Mouse (Mus musculus) macrophage (primary cell): ENCODE results near the gene Mettl1. TPM values are rescaled to one million over a fixed set of nuclear protein-coding genes. Genes with fewer than 3 reads are reported as not detected.

Source experiments
- H3K27ac ChIP-seq: fragments of 350-480 bp; formaldehyde crosslinking; 2 replicates; pipeline ENCODE4 v1.9.0; 2021
- H3K36me3 ChIP-seq: fragments of 350-480 bp; formaldehyde crosslinking; 2 replicates; pipeline ENCODE4 v1.9.0; 2021; ENCODE audit errors: inconsistent target
- H3K4me3 ChIP-seq: fragments of 350-480 bp; formaldehyde crosslinking; 2 replicates; pipeline ENCODE4 v1.9.0; 2021; ENCODE audit errors: inconsistent target
- H3K79me2 ChIP-seq: fragments of 350-480 bp; formaldehyde crosslinking; 2 replicates; pipeline ENCODE4 v1.9.0; 2021; ENCODE audit errors: inconsistent target
- WGBS: methylation state at CpG from one replicate; pipeline ENCODE4 v1.1.7; 2026; ENCODE audit warnings: inconsistent platforms; ENCODE audit not compliant: missing documents; 5-methylcytosine and 5-hydroxymethylcytosine counted together
- polyA plus RNA-seq: library from polyadenylated mRNA; stranded (reverse); fragments of 250-400 nt; gene quantifications from 3 replicates; pipeline ENCODE4 v1.2.4, GENCODE M21; 2018; ENCODE audit warnings: inconsistent platforms

Mettl1 gene
- polyA plus RNA-seq, 1 experiment from 2014 or later: 4.6 TPM

- Histone ChIP-seq H3K36me3 (no peaks in the 10 kb centered on the region), H3K79me2 (no peaks in the 10 kb centered on the region; the same call in 1 of the 2 replicates), H3K4me3 (no peak overlapping the region), H3K27ac (no peak overlapping the region)
- 95% methylated on average over 49 of the region's 70 CpGs for WGBS
These were observed 38.6 kb downstream of the Mettl1 start for GRCm38 (mm10) chr10:127079665-127080391.

GRCm38 (mm10) chr10:127080901-127081780 is 39.9 kb downstream of the Mettl1 start:
- Histone ChIP-seq H3K27ac (no peak overlapping the region), H3K4me3 (no peak overlapping the region), H3K36me3 (no peaks in the 10 kb centered on the region), H3K79me2 (no peaks in the 10 kb centered on the region; the same call in 1 of the 2 replicates)
- WGBS: 86% methylated on average over 38 of the region's 48 CpGs

- Histone ChIP-seq H3K27ac (no peak overlapping the region), H3K36me3 (no peaks in the 10 kb centered on the region), H3K4me3 (no peak overlapping the region), H3K79me2 (no peaks in the 10 kb centered on the region; the same call in 1 of the 2 replicates)
- WGBS: 79% methylated on average over 8 of the region's 8 CpGs
These were observed 40.9 kb downstream of the Mettl1 start for GRCm38 (mm10) chr10:127081996-127082620.

GRCm38 (mm10) chr10:127083292-127083914 is 42.2 kb downstream of the Mettl1 start:
- Histone ChIP-seq H3K4me3 (no peak overlapping the region), H3K27ac (no peak overlapping the region), H3K79me2 (no peaks in the 10 kb centered on the region), H3K36me3 (no peaks in the 10 kb centered on the region)
- WGBS: 81% methylated on average over 7 of the region's 8 CpGs

- 87% methylated on average over 5 of the region's 5 CpGs for WGBS
- no peaks in the 10 kb centered on the region for H3K36me3 ChIP-seq
These were observed 42.7 kb downstream of the Mettl1 start for GRCm38 (mm10) chr10:127083915-127084306.

GRCm38 (mm10) chr10:127085052-127085451 is 43.8 kb downstream of the Mettl1 start:
- no peak overlapping the region for H3K27ac ChIP-seq
- H3K4me3 ChIP-seq: no peak overlapping the region
- no peaks in the 10 kb centered on the region for H3K36me3 ChIP-seq
- H3K79me2 ChIP-seq: no peaks in the 10 kb centered on the region
- WGBS: 96% methylated on average over 9 of the region's 9 CpGs

More at GRCm38 (mm10) chr10:127083915-127084306, 42.7 kb downstream of the Mettl1 start:
- Histone ChIP-seq H3K4me3 (no peak overlapping the region), H3K79me2 (no peaks in the 10 kb centered on the region), H3K27ac (no peak overlapping the region)

- 87% methylated on average over 6 of the region's 6 CpGs for WGBS
- Histone ChIP-seq H3K27ac (no peak overlapping the region), H3K4me3 (no peak overlapping the region), H3K79me2 (no peaks in the 10 kb centered on the region), H3K36me3 (no peaks in the 10 kb centered on the region)
These were observed 44.4 kb downstream of the Mettl1 start for GRCm38 (mm10) chr10:127085633-127086032.

GRCm38 (mm10) chr10:127090560-127091411 is 49.6 kb downstream of the Mettl1 start:
- WGBS: 94% methylated on average over 54 of the region's 57 CpGs
- peaks cover 10% of the 10 kb centered on the region for H3K36me3 ChIP-seq
- H3K4me3 ChIP-seq: no peak overlapping the region
- H3K27ac ChIP-seq: no peak overlapping the region
- H3K79me2 ChIP-seq: no peaks in the 10 kb centered on the region

- Histone ChIP-seq H3K27ac (no peak overlapping the region), H3K79me2 (no peaks in the 10 kb centered on the region), H3K36me3 (peaks cover 20% of the 10 kb centered on the region), H3K4me3 (no peak overlapping the region)
- WGBS: 93% methylated on average over 22 of the region's 51 CpGs
These were observed 50.5 kb downstream of the Mettl1 start for GRCm38 (mm10) chr10:127091507-127092396.

GRCm38 (mm10) chr10:127092742-127093141 is 51.5 kb downstream of the Mettl1 start:
- peaks cover 28% of the 10 kb centered on the region for H3K36me3 ChIP-seq
- H3K79me2 ChIP-seq: no peaks in the 10 kb centered on the region
- WGBS: 35% methylated on average over 2 of the region's 4 CpGs
- H3K4me3 ChIP-seq: no peak overlapping the region
- no peak overlapping the region for H3K27ac ChIP-seq

- Histone ChIP-seq H3K4me3 (no peak overlapping the region), H3K79me2 (no peaks in the 10 kb centered on the region), H3K27ac (no peak overlapping the region), H3K36me3 (peaks cover 44% of the 10 kb centered on the region)
- 58% methylated on average over 7 of the region's 7 CpGs for WGBS
These were observed 53.2 kb downstream of the Mettl1 start for GRCm38 (mm10) chr10:127094382-127094802.
